ENCODE assay signal across 24 mouse cellular contexts in genomic region chr2:171856491-171856890, GRCm38 (mm10).
DNase-seq lines count a peak whose midpoint lies in the region; ATAC-seq lines count a peak whose summit lies in the region.
"Had no signal": no experiment of that assay in that cellular context is flagged by ENCODE, and none has a peak within 500 bp of the region (broad histone marks: within the 10 kb centered on the region; RNA-seq: fewer than 3 reads in every experiment).

No protein-coding gene starts in this region.

- WGBS in forebrain, embryonic 14.5 days, result 65% methylated on average over 8 of the region's 8 CpGs
- WGBS in forebrain, embryonic 11.5 days, result 87% methylated on average over 8 of the region's 8 CpGs

- ATAC-seq in forebrain, embryonic 14.5 days, result no peak
- no peak for ATAC-seq in forebrain, embryonic 11.5 days (replicated peaks; ENCODE audit: low FRiP score)
- ATAC-seq: CD4-positive, CD25-positive, alpha-beta regulatory T cell, adult 4 months; forebrain, embryonic 16.5 days; intestine, embryonic 16.5 days; liver, embryonic 12.5 days had no signal

- no peaks in the 10 kb centered on the region for H3K9me3 ChIP-seq in forebrain, embryonic 14.5 days (replicated peaks; ENCODE audit: control insufficient read depth, low read length)
- H3K9me3 ChIP-seq in forebrain, embryonic 11.5 days (ENCODE audit: control insufficient read depth, low read length), result no peaks in the 10 kb centered on the region
- H3K9me3 ChIP-seq: limb, embryonic 13.5 days; liver, embryonic 12.5 days had no signal

- no peak overlapping the region for H3K4me3 ChIP-seq in forebrain, embryonic 14.5 days (ENCODE audit: low read depth, low read length)
- no peak overlapping the region for H3K4me3 ChIP-seq in forebrain, embryonic 11.5 days (ENCODE audit: low read depth, low read length)
- H3K4me3 ChIP-seq: limb, embryonic 13.5 days; liver, embryonic 12.5 days had no signal

- intact Hi-C loops in left cerebral cortex, postnatal 4 days (cut with DNase I), result no loop called here

- peak; percentile 41 for DNase-seq in forebrain, embryonic 14.5 days (ENCODE audit: low spot score)
- DNase-seq in forebrain, embryonic 11.5 days (ENCODE audit: low spot score), result no peak
- DNase-seq in left cerebral cortex, postnatal 4 days, result peak; percentile 81
- no peak for DNase-seq in left cerebral cortex, adult 11 months (ENCODE audit: low spot score)
- DNase-seq in retina, postnatal 1 day, result peak; percentile 57
- no peak for DNase-seq in retina, embryonic 14.5 days (ENCODE audit: low spot score)
- DNase-seq in retina, postnatal 7 days (ENCODE audit: low read depth, low spot score), result peak; percentile 9
- DNase-seq in right cerebral cortex, adult 18-20 months, result no peak
- DNase-seq: adrenal gland, postnatal 14 days; cerebellum, adult 11-12 months; gastrocnemius, postnatal 36 days; kidney, adult 9 months; kidney, postnatal 14 days; layer of hippocampus, postnatal 36 days; lung, adult 18-20 months; lung, postnatal 10 days; right cerebral cortex, postnatal 14 days; thymus, adult 2 months had no signal

- no peak overlapping the region for H3K27ac ChIP-seq in forebrain, embryonic 14.5 days (ENCODE audit: low read depth, low read length)
- H3K27ac ChIP-seq in forebrain, embryonic 11.5 days (ENCODE audit: low read depth, low read length), result no peak overlapping the region
- H3K27ac ChIP-seq: limb, embryonic 13.5 days; liver, embryonic 12.5 days; stomach, postnatal 0 days had no signal

- H3K27me3 ChIP-seq in forebrain, embryonic 14.5 days (replicated peaks; ENCODE audit: control insufficient read depth, insufficient read depth, low read length), result no peaks in the 10 kb centered on the region
- no peaks in the 10 kb centered on the region for H3K27me3 ChIP-seq in forebrain, embryonic 11.5 days (ENCODE audit: control insufficient read depth, insufficient read depth, low read length)
- H3K27me3 ChIP-seq: limb, embryonic 13.5 days; liver, embryonic 12.5 days had no signal

- H3K36me3 ChIP-seq in forebrain, embryonic 14.5 days (ENCODE audit: control insufficient read depth, insufficient read depth, low read length), result no peaks in the 10 kb centered on the region
- no peaks in the 10 kb centered on the region for H3K36me3 ChIP-seq in forebrain, embryonic 11.5 days (ENCODE audit: control insufficient read depth, insufficient read depth, low read length)
- H3K36me3 ChIP-seq: limb, embryonic 13.5 days; liver, embryonic 12.5 days had no signal

- peaks cover 6% of the 10 kb centered on the region; the same call in 1 of the 2 replicates for H3K4me1 ChIP-seq in forebrain, embryonic 14.5 days (ENCODE audit: control insufficient read depth, insufficient read depth, low read length)
- H3K4me1 ChIP-seq in forebrain, embryonic 11.5 days (replicated peaks; ENCODE audit: control insufficient read depth, insufficient read depth, low read length), result no peaks in the 10 kb centered on the region
- H3K4me1 ChIP-seq: limb, embryonic 13.5 days; liver, embryonic 12.5 days had no signal

- no peak overlapping the region for H3K9ac ChIP-seq in forebrain, embryonic 14.5 days (ENCODE audit: low read length)
- no peak overlapping the region for H3K9ac ChIP-seq in forebrain, embryonic 11.5 days (ENCODE audit: low read length)
- H3K9ac ChIP-seq: limb, embryonic 13.5 days; liver, embryonic 12.5 days had no signal

- no peak overlapping the region for H3K4me2 ChIP-seq in forebrain, embryonic 14.5 days (ENCODE audit: low read length)
- no peak overlapping the region for H3K4me2 ChIP-seq in forebrain, embryonic 11.5 days (ENCODE audit: low read depth, low read length, severe bottlenecking)
- H3K4me2 ChIP-seq: limb, embryonic 13.5 days; liver, embryonic 12.5 days had no signal

Comparison
In these comparisons a context has a peak if more than half of its experiments do, and no peak if none do; other contexts are left out.
1. DNase-seq: peak in forebrain, embryonic 14.5 days (single experiment), left cerebral cortex, postnatal 4 days (single experiment), retina, postnatal 1 day (single experiment) and retina, postnatal 7 days (single experiment); none in forebrain, embryonic 11.5 days (single experiment), left cerebral cortex, adult 11 months (single experiment), retina, embryonic 14.5 days (single experiment) and right cerebral cortex, adult 18-20 months (single experiment).